Mouse (Mus musculus): ENCODE measurements around the gene Speer4e.
"Not testable (repeated sequence)": the region's sequence is repeated elsewhere in the genome, so short reads cannot be mapped to it uniquely, and the experiment has no call there.

Speer4e gene

GRCm38 (mm10) chr5:14885291-14885690, 52.9 kb downstream of the Speer4e start:
- in situ Hi-C loops (cut with MboI, MseI) = not testable (repeated sequence)
